Mouse (Mus musculus) liver, embryonic 14.5 days (tissue): Measurements from ENCODE around the gene Stk11ip. TPM values are rescaled to one million over a fixed set of nuclear protein-coding genes. Genes with fewer than 3 reads are reported as not detected.

Source experiments
- ATAC-seq: fragments of 200-750 bp; cut with Nextera tagmentation; 2 replicates; pipeline ENCODE4 v1.8.0; 2017; ENCODE audit warnings: moderate number of reproducible peaks, mild to moderate bottlenecking, moderate library complexity; ENCODE audit not compliant: insufficient read depth
- DNase-seq, 3 experiments: peaks; one replicate each; pipeline ENCODE4 v3.0.0-alpha.2; 2012 to 2013; ENCODE audit warnings: low read depth in 3 of 3, low spot score in 3 of 3
- H3K27ac ChIP-seq: fragments of 300-500 bp; sonication (generic); 2 replicates; pipeline ENCODE4 v1.5.1; 2014; ENCODE audit warnings: moderate library complexity, mild to moderate bottlenecking, control low read depth, inconsistent platforms
- H3K27me3 ChIP-seq: fragments of 300-500 bp; sonication (generic); 2 replicates; pipeline ENCODE4 v1.6.1; 2014; ENCODE audit warnings: mild to moderate bottlenecking, low read length, moderate library complexity; ENCODE audit not compliant: control insufficient read depth, insufficient read depth
- H3K36me3 ChIP-seq: fragments of 300-500 bp; sonication (generic); replicated peaks from 2 replicates; pipeline ENCODE4 v1.6.1; 2014; ENCODE audit warnings: low read depth; ENCODE audit not compliant: control insufficient read depth, insufficient read depth
- H3K4me1 ChIP-seq, 2 experiments: fragments of 200-500 bp in 1 of 2; fragments of 300-500 bp in 1 of 2; sonication (generic) in 1 of 2; replicated peaks; 2 replicates each; pipeline ENCODE4 v1.6.1; 2012 to 2014; ENCODE audit warnings: antibody characterized with exemption in 1 of 2, inconsistent platforms in 1 of 2, low read length in 1 of 2; ENCODE audit not compliant: control insufficient read depth in 2 of 2, insufficient read depth in 2 of 2
- H3K4me2 ChIP-seq: fragments of 300-500 bp; sonication (generic); 2 replicates; pipeline ENCODE4 v1.6.1; 2014; ENCODE audit warnings: low read depth, mild to moderate bottlenecking, control low read depth, moderate library complexity
- H3K4me3 ChIP-seq, 2 experiments: fragments of 200-500 bp in 1 of 2; fragments of 300-500 bp in 1 of 2; sonication (generic) in 1 of 2; 2 replicates each; pipeline ENCODE4 v1.5.1; 2012 to 2014; ENCODE audit warnings: low read depth in 2 of 2, low read length in 2 of 2, mild to moderate bottlenecking in 2 of 2, control low read depth in 1 of 2, inconsistent platforms in 1 of 2, moderate library complexity in 1 of 2; ENCODE audit not compliant: insufficient read depth in 1 of 2
- H3K9ac ChIP-seq: fragments of 300-500 bp; sonication (generic); replicated peaks from 2 replicates; pipeline ENCODE4 v1.6.1; 2014; ENCODE audit warnings: mild to moderate bottlenecking, control low read depth, moderate library complexity
- H3K9me3 ChIP-seq: fragments of 300-500 bp; sonication (generic); 2 replicates; pipeline ENCODE4 v1.6.1; 2016; ENCODE audit warnings: low read length, mixed read lengths; ENCODE audit not compliant: control insufficient read depth
- CTCF ChIP-seq: IDR thresholded peaks from 2 replicates; pipeline ENCODE4 v1.5.1; 2016; ENCODE audit warnings: antibody characterized with exemption, low read depth, control low read depth
- EP300 ChIP-seq: IDR thresholded peaks from 2 replicates; pipeline ENCODE4 v1.6.1; 2016; ENCODE audit warnings: antibody characterized with exemption, low read depth
- WGBS: fragments of 180-500 bp; shearing (Covaris S2); extraction: QIAGEN DNeasy Blood & Tissue Kit; methylation state at CpG from one replicate; pipeline ENCODE4 v1.1.7; 2014; ENCODE audit not compliant: insufficient replicate concordance; 5-methylcytosine and 5-hydroxymethylcytosine counted together
- polyA plus RNA-seq, 2 experiments: library from polyadenylated mRNA; depleted of rRNA in 1 of 2; stranded (reverse) in 1 of 2; unstranded in 1 of 2; fragments of >200 nt; fragmentation: Nextera tagmentation in 1 of 2; extraction: Ambion mirVana in 1 of 2; gene quantifications; 2 replicates each; pipeline versions ENCODE4 v1.2.1 to v1.2.3; 2012 to 2014

Gene Stk11ip
- polyA plus RNA-seq, 2 experiments, result 3.4 to 5.9 TPM

DNA sequence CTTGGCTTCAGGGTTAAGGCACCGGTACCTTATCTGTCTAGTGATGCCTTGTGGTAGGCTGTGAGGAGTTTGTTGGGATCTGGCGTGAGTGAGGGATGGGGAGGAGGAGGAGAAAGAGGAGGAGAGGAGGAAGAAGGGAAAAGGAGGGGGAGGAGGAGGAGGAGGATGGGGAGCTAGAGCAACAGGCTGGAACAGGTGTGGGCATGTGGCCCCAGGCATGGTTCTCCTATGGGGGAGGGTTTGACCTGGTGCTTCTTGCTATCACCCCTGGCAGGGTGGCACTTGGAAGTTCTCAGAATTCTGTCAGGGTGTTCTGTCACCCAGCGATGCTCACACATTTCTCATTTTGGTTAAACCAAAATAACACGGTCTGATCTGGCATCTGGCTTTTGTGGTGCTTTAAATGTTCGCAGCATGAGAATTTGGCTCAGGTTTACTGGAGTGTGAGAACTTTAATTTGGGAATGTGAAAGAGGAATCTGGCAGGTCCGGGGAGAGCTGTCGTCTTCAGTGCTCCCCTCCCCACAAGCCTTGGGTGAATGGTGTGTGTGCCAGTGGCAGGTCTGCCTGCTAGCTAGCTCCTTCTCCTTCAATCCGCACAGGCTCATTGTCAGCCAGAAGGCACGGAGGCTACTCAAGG, 34.9 kb downstream of the Stk11ip start:
- no peaks in the 10 kb centered on the region for H3K4me1 ChIP-seq
- no peak overlapping the region for H3K9ac ChIP-seq
- H3K4me2 ChIP-seq, result no peak overlapping the region
- no peaks in the 10 kb centered on the region for H3K9me3 ChIP-seq
- no peak for DNase-seq
- no peaks in the 10 kb centered on the region for H3K36me3 ChIP-seq
- no peak for ATAC-seq
- H3K27ac ChIP-seq, result no peak overlapping the region
- TF ChIP-seq EP300 (no peak), CTCF (no peak)
- WGBS, result 75% methylated on average over 9 of the region's 9 CpGs
- no peaks in the 10 kb centered on the region for H3K27me3 ChIP-seq
- no peak overlapping the region for H3K4me3 ChIP-seq

DNA sequence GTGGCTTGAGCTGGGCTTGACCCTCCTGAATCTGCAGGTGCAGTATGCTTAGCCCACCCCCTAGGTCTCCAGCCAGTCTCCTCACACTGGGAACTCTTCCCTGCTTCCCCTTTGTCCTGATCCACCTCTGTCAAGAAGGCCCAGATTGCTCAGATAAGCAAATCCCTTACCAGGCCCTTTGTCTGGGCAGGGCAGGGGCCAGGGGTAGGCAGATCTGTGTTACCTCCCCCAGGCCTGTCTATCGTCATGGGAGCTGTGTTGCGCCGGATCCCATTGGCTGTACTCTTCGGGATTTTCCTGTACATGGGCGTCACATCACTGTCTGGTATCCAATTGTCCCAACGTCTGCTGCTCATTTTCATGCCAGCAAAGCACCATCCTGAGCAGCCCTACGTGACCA, 35.7 kb downstream of the Stk11ip start:
- Histone ChIP-seq H3K36me3 (no peaks in the 10 kb centered on the region), H3K9me3 (no peaks in the 10 kb centered on the region)

DNA sequence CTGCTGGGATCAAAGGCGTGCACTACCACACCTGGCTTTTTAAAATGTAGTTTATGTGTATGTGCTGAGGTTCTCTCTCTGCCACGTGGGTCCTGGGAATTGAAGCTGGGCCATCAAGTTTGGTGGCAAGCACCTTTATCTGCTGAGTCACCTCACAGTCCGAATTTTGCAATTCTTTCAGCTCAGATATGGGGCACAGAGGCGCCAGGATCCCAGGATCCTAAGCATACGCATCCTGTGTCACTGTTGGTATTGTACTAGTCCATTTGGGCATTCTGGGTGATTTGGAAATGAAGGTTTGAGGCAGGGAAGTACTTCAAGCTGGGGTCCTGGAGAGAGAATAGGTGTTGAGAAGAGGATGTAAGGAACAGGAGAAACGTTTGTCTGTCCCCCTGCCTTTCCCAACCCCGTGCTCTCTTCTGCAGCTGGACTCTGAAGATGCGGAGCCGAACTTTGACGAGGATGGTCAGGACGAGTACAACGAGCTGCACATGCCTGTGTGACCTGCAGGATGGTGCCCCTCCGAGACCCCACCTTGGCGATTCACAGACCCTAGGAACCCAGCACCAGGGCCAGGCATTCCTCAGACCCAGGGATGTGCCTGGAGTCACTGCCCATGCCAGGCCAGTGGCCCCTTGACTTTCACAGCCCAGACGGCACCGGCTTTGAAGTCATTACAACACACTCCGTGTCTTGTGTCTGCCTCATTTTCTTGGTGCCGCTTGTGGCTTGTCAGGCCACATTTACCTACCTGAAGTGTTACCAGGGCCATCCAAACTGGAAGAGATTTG, 37.3 kb downstream of the Stk11ip start:
- TF ChIP-seq EP300 (no peak), CTCF (no peak)
- no peak overlapping the region for H3K9ac ChIP-seq
- H3K4me3 ChIP-seq, result no peak overlapping the region
- WGBS, result 63% methylated on average over 18 of the region's 18 CpGs
- ATAC-seq (no peak), DNase-seq (no peak)
- no peaks in the 10 kb centered on the region for H3K9me3 ChIP-seq
- no peaks in the 10 kb centered on the region for H3K27me3 ChIP-seq
- H3K27ac ChIP-seq, result no peak overlapping the region
- no peaks in the 10 kb centered on the region for H3K4me1 ChIP-seq
- H3K4me2 ChIP-seq, result no peak overlapping the region
- no peaks in the 10 kb centered on the region for H3K36me3 ChIP-seq

More for the DNA sequence above, 35.7 kb downstream of the Stk11ip start:
- H3K27me3 ChIP-seq, result no peaks in the 10 kb centered on the region
- no peak overlapping the region for H3K9ac ChIP-seq
- TF ChIP-seq CTCF, result no peak
- TF ChIP-seq EP300, result no peak
- H3K4me3 ChIP-seq, result no peak overlapping the region
- no peaks in the 10 kb centered on the region for H3K4me1 ChIP-seq
- no peak overlapping the region for H3K4me2 ChIP-seq
- ATAC-seq (no peak), DNase-seq (no peak)
- 71% methylated on average over 7 of the region's 7 CpGs for WGBS
- no peak overlapping the region for H3K27ac ChIP-seq

DNA sequence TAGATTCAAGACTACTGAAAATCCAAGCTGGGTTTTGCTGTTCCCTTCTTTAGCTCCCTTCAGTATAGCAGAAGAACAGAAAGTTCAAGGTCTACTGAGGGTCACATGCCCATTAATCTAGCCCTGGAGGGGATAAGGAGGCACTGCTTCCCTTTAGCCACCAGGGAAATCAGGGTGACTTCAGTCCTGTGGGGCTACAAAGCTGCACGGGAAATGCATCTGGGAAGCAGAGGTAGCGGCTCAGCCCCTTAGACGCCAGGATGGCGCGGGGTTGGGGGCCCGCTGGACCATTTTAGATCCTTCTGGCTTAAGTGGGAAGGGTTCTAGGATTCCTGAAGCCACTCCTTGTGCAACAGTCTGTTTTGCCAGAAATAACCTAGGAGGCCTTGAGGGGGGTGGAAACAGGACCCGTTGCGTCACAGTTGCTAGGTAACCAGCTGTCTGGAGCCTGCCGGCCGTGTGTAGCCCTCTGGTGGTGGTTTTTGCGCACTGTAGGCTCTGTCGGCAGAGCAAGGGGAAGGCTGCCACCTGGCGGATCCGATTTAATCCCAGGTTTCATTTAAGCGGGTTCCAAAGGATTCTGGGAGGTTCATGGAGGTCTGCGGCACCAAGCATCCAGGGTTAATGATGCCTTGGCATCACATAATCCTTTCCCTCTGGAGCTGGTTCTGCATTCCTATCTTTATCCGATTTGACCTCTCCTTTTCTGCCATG, 38.0 kb downstream of the Stk11ip start:
- H3K27ac ChIP-seq, result no peak overlapping the region
- H3K4me2 ChIP-seq, result no peak overlapping the region
- no peak for TF ChIP-seq EP300
- peak; percentile 98 for TF ChIP-seq CTCF
- no peaks in the 10 kb centered on the region for H3K9me3 ChIP-seq
- no peaks in the 10 kb centered on the region for H3K27me3 ChIP-seq
- WGBS, result 14% methylated on average over 17 of the region's 17 CpGs
- ATAC-seq (peak; percentile 52; the same call in 1 of the 2 replicates), DNase-seq (peak; percentile 49 to 52 (median 50))
- no peak overlapping the region for H3K4me3 ChIP-seq
- no peak overlapping the region for H3K9ac ChIP-seq
- no peaks in the 10 kb centered on the region for H3K36me3 ChIP-seq
- H3K4me1 ChIP-seq, result no peaks in the 10 kb centered on the region
